Mouse (Mus musculus) testis, adult 2 months (tissue): ENCODE data around the gene Srebf2.

Source experiments
- CTCF ChIP-seq: fragments of 200-500 bp; IDR thresholded peaks from 2 replicates; pipeline ENCODE4 v1.5.1; 2012; ENCODE audit warnings: low read depth, mild to moderate bottlenecking, inconsistent platforms, low read length, moderate library complexity; ENCODE audit not compliant: control insufficient read depth, insufficient read depth, insufficient replicate concordance
- POLR2A ChIP-seq: fragments of 200-500 bp; IDR thresholded peaks from 2 replicates; pipeline ENCODE4 v1.6.1; 2012; ENCODE audit warnings: low read depth, mild to moderate bottlenecking, inconsistent platforms, low read length, moderate library complexity; ENCODE audit not compliant: control insufficient read depth

GRCm38 (mm10) chr15:82211911-82212751 is 65.2 kb downstream of the Srebf2 start:
- TF ChIP-seq POLR2A (no peak), CTCF (no peak)
